ENCODE assay signal across 25 mouse cellular contexts in genomic region chr7:78129966-78130365, GRCm38 (mm10).
"Had no signal": no experiment of that assay in that cellular context is flagged by ENCODE, and none has a peak within 500 bp of the region (broad histone marks: within the 10 kb centered on the region; RNA-seq: fewer than 3 reads in every experiment).

No protein-coding gene starts in this region.

- DNase-seq: gastrocnemius, adult 2 months; gastrocnemius, postnatal 10 days; gastrocnemius, postnatal 25 days; heart, adult 18-20 months; heart, postnatal 10 days; heart, postnatal 4 days; liver; liver, embryonic 13.5 days; liver, postnatal 0 days had no signal

- H3K27me3 ChIP-seq: heart, embryonic 12.5 days; hindbrain, embryonic 12.5 days; intestine, embryonic 15.5 days; limb, embryonic 12.5 days; liver, embryonic 13.5 days; liver, embryonic 15.5 days had no signal

- H3K36me3 ChIP-seq: heart, embryonic 10.5 days; heart, embryonic 12.5 days; hindbrain, embryonic 10.5 days; hindbrain, embryonic 12.5 days; intestine, embryonic 15.5 days; limb, embryonic 10.5 days; limb, embryonic 12.5 days; liver, embryonic 13.5 days; liver, embryonic 15.5 days had no signal

- H3K9ac ChIP-seq: heart, embryonic 12.5 days; hindbrain, embryonic 12.5 days; hindbrain, embryonic 14.5 days; intestine, embryonic 15.5 days; limb, embryonic 12.5 days; liver, embryonic 13.5 days; liver, embryonic 15.5 days; liver, postnatal 0 days had no signal

- H3K9me3 ChIP-seq: heart, embryonic 10.5 days; heart, embryonic 12.5 days; hindbrain, embryonic 10.5 days; hindbrain, embryonic 12.5 days; intestine, embryonic 15.5 days; limb, embryonic 10.5 days; limb, embryonic 12.5 days; liver, embryonic 13.5 days; liver, embryonic 15.5 days had no signal

- H3K4me3 ChIP-seq: gastrocnemius, adult 2 months; heart, embryonic 10.5 days; heart, embryonic 12.5 days; hindbrain, embryonic 10.5 days; hindbrain, embryonic 12.5 days; intestine, embryonic 15.5 days; layer of hippocampus, adult 2 months; left cerebral cortex, adult 2 months; limb, embryonic 10.5 days; limb, embryonic 12.5 days; liver, embryonic 13.5 days; liver, embryonic 15.5 days had no signal

- H3K4me1 ChIP-seq: heart, embryonic 10.5 days; heart, embryonic 12.5 days; hindbrain, embryonic 10.5 days; hindbrain, embryonic 12.5 days; intestine, embryonic 15.5 days; limb, embryonic 10.5 days; limb, embryonic 12.5 days; liver, embryonic 13.5 days; liver, embryonic 15.5 days had no signal

- H3K27ac ChIP-seq: gastrocnemius, adult 2 months; heart, embryonic 10.5 days; hindbrain, embryonic 10.5 days; hindbrain, embryonic 12.5 days; hindbrain, embryonic 14.5 days; intestine, embryonic 15.5 days; kidney, postnatal 0 days; layer of hippocampus, adult 2 months; left cerebral cortex, adult 2 months; limb, embryonic 10.5 days; limb, embryonic 12.5 days; liver, embryonic 13.5 days; liver, embryonic 15.5 days had no signal

- H3K4me2 ChIP-seq: heart, embryonic 12.5 days; hindbrain, embryonic 12.5 days; hindbrain, embryonic 14.5 days; intestine, embryonic 15.5 days; limb, embryonic 12.5 days; liver, embryonic 11.5 days; liver, embryonic 13.5 days; liver, embryonic 15.5 days had no signal

- ATAC-seq: hindbrain, embryonic 16.5 days; inflammation-experienced regulatory T-cells, adult 6 months; intestine, embryonic 15.5 days; intestine, postnatal 0 days; liver, postnatal 0 days had no signal
